Mouse (Mus musculus): Measurements from ENCODE around the gene Ino80e. TPM values are rescaled to one million over a fixed set of nuclear protein-coding genes. Genes with fewer than 3 reads are reported as not detected.
"Not testable (repeated sequence)": the region's sequence is repeated elsewhere in the genome, so short reads cannot be mapped to it uniquely, and the experiment has no call there.

Gene Ino80e
- 10 to 100 TPM; 53.9 to 55.7 TPM for polyA plus RNA-seq (2017; shearing (Covaris generic))

- ATAC-seq = peak; percentile 69
These were observed at the start of gene Ino80e for GRCm38 (mm10) chr7:126862147-126862784. Gene Ino80e, minus strand, starts transcription at chr7:126862377.

DNA sequence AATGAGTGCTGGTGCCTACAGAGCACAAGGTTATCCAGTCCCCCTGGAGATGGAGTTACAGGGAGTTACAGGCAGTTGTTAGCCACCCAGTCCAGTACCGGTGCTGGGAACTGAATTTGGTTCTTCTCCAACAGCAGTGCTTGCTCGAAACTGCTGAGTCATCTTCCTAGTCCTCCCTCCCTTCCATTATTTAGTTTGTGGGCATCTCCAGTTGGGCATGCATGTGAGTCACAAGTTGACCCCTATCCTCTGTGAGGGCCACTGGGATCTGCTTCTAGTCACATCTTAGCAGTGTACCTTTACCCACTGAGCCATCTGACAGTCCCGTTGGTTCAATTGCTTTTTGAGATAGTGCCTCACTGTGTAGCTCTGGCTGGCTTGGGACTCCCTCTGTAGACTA, 43.4 kb upstream of the Ino80e start:
- no peak for ATAC-seq

DNA sequence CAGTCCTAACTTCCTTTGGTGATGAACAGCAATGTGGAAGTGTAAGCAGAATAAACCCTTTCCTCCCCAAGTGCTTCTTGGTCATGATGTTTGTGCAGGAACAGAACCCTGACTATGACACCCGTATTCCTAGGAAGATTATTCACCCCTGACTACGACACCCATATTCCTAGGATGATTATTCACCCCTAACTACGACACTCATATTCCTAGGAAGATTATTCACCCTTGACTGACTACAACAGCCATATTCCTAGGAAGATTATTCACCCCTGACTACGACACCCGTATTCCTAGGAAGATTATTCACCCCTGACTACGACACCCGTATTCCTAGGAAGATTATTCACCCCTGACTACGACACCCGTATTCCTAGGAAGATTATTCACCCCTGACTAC, 37.6 kb upstream of the Ino80e start:
- ATAC-seq = not testable (repeated sequence)

- peak; percentile 87 for ATAC-seq
These were observed 36.2 kb upstream of the Ino80e start for GRCm38 (mm10) chr7:126898102-126898990.

- ATAC-seq = peak; percentile 56
These were observed 35.4 kb upstream of the Ino80e start for GRCm38 (mm10) chr7:126897390-126898101.

- no peak for ATAC-seq
These were observed 34.7 kb upstream of the Ino80e start for GRCm38 (mm10) chr7:126896912-126897311.

- no peak for ATAC-seq
These were observed 26.7 kb upstream of the Ino80e start for GRCm38 (mm10) chr7:126888852-126889251.

DNA sequence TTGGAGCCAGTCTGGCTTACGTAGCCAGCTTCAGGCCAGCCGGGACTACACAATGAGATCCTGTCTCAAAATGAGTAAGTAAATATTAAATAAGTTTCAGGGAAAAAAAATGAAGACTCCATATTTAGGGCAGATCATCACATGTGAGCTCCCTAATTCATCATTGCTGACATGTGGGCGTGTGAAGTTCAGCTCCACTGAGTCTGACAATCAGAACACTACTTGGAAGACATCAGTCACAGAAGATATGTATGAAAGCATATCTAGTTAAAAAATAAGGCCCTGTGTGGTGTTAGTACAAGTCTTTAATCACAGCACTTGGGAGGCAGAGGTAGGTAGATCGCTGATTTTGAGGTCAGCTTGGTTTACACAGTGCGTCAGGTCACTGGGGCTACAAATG, 25.1 kb upstream of the Ino80e start:
- no peak for ATAC-seq

- ATAC-seq = peak; percentile 95
These were observed 22.3 kb upstream of the Ino80e start, which contains the start of gene Taok2 for GRCm38 (mm10) chr7:126884286-126885164. Gene Taok2, minus strand, starts transcription at chr7:126884703.

DNA sequence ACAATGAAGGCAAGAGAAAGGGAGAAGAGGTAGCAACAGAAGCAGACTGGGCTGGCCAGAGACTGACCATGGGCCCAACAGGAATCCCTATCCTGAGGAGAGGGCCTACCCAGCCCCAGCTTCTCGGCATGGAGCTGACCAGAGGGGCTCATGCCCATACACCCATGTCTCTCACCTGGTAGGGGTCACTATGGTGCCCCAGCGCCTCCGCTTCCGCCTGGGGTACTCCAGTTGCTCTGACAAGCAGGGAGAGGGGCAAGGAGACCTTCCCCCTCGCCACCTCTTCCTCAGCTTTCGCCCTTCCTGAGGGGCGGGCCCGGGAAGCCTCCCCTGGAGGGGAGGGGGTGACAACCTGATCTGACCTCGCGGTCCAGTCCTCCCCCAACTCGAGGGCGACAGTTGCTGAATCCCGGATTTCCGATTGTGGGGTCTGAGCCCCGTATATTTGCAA, 21.6 kb upstream of the Ino80e start:
- no peak for ATAC-seq

GRCm38 (mm10) chr7:126881040-126881439, 18.9 kb upstream of the Ino80e start:
- ATAC-seq = no peak

DNA sequence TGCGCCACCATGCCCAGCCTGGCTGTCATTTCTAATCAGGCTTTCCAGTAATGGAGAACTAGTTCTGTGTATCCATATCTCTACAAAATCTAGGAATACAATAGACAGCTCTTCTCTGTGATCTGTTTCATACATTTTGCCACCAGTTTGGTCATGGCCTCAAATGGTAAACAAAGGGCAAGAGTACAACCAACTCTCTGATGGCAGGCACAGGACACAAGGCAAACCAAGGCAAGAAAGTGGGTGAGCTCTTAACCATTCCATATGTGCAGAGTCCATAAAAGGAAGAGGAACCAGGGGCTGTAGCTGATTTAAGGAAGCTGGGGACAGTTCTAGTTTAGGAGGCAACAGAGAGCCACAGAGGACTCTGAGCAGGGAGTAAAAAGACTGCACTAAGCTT, 15.1 kb upstream of the Ino80e start:
- no peak for ATAC-seq

DNA sequence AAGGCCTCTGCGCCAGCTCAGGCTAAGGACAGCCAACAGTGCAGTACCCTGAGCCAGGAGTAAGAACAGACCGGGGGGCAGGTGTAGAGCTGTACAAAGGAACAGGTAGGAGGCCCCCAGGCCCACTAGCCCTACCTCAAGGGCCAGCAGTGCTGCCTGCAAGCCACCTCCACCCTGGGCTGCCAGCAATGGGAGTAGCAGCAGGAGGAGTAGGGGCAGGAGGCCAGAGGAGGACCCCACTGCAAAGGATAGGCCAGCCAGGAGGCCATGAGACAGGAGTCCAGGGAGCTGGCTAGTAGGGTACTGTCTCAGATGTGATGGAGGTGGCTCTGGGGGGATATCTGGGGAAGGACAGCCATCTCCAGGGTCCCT, 8.3 kb upstream of the Ino80e start:
- no peak for ATAC-seq

DNA sequence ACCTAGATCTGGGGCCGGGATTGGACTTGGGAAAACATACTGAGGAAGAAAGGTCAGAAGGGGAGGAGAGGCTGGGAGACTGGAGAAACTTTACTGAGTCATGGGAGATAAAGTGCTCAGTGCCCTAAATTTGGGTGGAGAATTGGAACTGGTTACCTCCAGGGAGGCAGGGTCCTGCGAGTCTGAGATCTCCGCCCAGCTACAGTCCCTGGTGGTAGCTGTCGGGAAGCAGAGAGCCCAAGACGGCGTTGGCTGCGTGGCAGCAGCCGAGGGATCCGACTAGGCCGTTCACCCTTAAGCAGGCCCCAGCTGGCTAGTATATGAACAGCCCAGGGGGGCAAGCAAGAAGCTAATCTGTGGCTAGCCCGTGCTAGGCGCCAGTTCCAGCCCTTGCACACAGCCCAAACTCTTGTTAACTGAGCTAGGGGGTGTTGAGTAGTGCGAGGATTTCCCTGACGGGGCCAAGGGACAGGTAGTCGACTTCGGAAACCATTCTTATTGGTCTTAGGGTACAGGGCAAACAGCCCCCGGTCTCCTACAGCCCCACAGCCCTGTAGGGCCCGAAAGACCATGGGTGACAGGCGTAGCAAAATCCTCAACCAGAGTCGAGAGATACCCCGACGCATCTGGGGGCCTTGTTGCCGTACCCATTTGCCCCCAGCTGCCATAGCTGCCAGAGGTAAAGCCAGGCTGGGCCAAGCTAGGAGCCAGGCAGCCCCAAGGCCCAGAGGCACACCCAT, 7.8 kb upstream of the Ino80e start:
- no peak for ATAC-seq

GRCm38 (mm10) chr7:126868003-126868402, 5.8 kb upstream of the Ino80e start:
- no peak for ATAC-seq

DNA sequence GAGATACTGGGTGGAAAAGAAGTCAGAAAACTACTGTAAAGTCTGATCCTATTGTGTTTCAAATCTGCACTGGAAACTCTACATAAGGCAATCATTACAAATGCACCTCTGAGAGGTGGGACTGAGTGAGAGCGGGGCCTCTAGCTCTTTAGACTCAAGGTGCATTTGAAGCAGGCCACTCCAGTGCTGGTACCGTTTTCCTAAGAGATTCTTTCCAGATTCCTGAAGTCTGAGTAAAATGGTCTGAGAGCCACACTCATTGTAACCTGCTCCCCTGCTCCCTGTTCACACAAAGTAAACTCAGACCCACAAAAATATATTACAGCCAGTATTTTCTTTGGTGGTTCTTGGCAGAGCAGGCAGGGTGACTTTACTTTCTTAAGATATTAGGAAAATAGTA, 5.4 kb upstream of the Ino80e start:
- ATAC-seq = no peak

- ATAC-seq = no peak
These were observed 1.6 kb upstream of the Ino80e start for GRCm38 (mm10) chr7:126863791-126864190.

- peak; percentile 88 for ATAC-seq
These were observed 597 bp downstream of the Ino80e start, which contains the start of gene Hirip3 for GRCm38 (mm10) chr7:126861429-126862130. Gene Hirip3, plus strand, starts transcription at chr7:126861972.

DNA sequence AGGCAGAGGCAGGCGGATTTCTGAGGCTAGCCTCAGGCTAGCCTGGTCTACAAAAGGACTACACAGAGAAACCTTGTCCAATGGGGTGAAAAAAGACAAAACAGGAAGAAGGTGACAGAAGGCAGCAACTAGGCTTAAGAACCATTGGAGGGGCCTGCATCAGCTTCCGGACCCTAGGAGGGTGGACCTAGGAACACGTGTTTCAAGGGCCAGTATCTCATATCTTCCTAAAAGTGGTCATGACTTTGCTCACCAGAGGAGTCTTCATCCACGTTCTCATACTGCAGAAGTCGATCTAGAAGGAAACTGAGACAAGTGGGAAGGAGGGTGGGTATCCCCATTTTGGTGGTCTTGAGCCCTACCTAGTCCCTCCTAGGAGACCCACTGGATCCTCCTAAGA, 1.2 kb downstream of the Ino80e start:
- no peak for ATAC-seq

- no peak for ATAC-seq
These were observed 5.3 kb downstream of the Ino80e start for GRCm38 (mm10) chr7:126856741-126857420.
